Mouse (Mus musculus): ENCODE data around the gene Impdh1.
A peak's percentile ranks its signal among the peaks of the same experiment; 100 is the strongest.

Impdh1 gene

GRCm38 (mm10) chr6:29211806-29212492 is 4.2 kb downstream of the Impdh1 start:
- peak; percentile 62 for DNase-seq (ENCODE audit: low spot score)

DNA sequence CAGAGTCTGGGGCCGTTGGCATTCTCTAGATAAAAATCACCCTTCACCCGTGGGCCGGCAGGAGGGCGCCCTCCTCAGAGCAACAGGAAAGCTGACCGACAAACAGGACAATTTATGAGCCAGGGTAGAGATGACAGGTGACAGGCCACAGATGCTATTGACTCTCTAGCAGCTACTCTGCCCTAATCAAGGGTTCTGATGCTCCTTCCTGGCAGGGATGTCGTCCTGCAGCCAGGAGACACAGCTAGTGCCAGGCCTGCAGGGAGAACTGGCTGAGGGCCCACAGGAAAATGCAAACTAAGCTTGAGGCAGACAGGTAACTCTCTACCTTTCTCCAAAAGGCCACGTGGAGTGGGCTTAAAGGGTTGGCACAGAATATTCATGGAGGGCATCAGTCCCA is 5.0 kb downstream of the Impdh1 start:
- no peak for DNase-seq (ENCODE audit: low spot score)

- no peak for DNase-seq (ENCODE audit: low spot score)
These were observed 5.8 kb downstream of the Impdh1 start for GRCm38 (mm10) chr6:29210231-29210936.

DNA sequence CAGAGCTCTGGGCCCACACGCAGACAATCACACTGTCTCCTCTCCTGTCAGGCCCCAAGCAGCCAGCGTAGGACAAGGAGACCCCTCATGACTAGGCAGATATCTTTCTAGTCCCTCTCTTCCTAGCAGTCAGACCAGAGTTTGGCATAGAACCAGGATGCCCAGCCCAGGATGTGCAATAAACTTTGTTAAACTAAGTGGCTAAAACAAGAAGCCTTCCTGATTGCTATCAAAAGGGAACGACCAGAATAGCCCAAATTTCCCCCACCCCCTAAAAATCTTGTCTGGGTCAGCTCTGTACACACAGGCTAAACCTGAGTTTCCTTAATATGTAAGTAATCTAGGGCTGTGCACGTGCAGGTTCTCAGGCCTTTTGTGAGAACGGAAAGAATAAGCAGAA is 8.0 kb downstream of the Impdh1 start:
- DNase-seq (ENCODE audit: low spot score) = no peak

- DNase-seq (ENCODE audit: low spot score) = no peak
These were observed 9.1 kb downstream of the Impdh1 start for GRCm38 (mm10) chr6:29207017-29207416.

GRCm38 (mm10) chr6:29206006-29206405 is 10.2 kb downstream of the Impdh1 start:
- DNase-seq (ENCODE audit: low spot score) = no peak

DNA sequence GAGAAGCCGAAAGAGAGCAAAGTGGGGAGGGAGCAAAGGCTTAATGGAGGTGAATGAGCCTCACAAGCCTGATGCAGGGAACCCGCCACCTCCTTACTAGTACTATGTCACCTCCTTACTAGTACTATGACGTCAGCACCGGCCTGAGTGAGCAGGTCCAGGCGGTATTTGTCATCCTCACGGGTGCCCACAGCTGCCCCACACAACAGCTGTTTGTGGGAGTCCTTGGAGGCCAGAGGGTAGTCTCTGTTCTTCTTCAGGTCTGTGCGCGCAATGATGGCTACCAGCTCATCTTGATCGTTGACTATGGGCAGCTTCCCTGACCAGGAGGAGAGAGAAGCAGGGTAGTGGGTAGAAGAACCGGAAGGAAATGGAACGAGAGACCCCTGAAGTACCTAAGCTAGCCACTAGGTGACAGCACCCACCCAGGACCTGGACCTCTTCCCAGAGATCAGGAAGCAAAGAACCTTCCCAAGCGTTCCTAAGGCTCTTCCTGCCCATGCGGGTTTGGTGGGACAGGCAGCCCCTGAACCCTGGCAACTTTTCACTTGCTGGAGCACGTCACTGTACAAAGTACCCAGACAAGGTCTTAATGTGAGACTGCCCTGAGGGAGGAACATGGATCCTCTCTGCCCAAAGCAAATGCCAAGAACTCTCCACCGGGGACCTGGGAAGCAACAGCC is 11.1 kb downstream of the Impdh1 start:
- no peak for DNase-seq (ENCODE audit: low spot score)

DNA sequence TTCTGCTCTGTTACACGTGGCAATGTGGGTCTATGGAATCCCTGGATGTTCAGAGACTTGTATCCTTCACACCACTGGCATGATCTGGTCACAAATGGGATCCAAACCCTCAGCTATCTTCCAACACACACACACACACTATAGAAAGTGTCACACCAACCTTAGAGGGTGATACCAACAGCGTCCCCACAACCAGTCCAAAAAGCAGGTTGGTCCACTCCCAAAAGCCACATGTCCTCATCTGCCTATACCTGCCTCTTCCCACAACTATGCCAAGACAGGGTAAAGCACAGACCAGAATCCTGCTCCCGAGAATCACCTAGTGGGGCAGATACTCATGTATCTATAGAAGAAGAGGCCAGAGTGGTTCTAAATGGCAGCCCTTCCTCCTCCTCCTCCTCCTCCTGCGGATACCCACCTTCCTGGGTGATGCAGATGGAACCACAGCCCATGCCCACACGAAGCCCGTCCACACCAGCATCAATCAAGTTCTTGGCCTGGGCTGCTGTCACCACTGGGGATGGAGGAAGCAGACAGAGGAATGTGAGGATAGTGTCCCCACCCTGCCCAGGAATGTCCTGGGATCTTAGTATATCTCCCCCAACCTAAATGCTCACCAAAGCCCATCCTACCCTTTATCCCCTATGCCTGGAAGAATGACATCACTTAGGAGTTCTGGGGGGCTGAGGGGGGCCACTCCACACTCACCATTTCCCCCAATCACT is 12.1 kb downstream of the Impdh1 start:
- DNase-seq (ENCODE audit: low spot score) = no peak

- DNase-seq (ENCODE audit: low spot score) = no peak
These were observed 13.1 kb downstream of the Impdh1 start for GRCm38 (mm10) chr6:29203096-29203495.

- DNase-seq (ENCODE audit: low spot score) = no peak
These were observed 14.2 kb downstream of the Impdh1 start for GRCm38 (mm10) chr6:29201988-29202387.

DNA sequence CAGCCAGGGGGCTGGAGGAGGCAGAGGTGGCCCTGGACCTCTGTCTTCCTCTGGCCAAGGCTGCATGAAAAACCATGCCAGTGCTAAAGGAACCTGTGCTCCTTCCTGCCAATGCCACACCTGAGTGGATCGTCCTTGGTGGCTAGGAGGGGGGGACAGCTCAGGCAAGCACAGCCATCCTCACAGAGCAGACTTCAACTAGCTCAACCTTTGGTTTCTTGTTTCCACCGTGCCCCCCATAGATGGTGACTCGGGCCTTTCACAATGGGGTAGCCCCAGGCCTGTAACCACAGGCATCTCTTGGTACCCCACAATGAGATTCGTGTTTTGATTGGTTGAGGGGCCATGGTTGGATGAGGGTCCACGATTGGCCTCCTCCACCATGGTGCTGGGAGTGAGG is 14.8 kb downstream of the Impdh1 start:
- no peak for DNase-seq (ENCODE audit: low spot score)

DNA sequence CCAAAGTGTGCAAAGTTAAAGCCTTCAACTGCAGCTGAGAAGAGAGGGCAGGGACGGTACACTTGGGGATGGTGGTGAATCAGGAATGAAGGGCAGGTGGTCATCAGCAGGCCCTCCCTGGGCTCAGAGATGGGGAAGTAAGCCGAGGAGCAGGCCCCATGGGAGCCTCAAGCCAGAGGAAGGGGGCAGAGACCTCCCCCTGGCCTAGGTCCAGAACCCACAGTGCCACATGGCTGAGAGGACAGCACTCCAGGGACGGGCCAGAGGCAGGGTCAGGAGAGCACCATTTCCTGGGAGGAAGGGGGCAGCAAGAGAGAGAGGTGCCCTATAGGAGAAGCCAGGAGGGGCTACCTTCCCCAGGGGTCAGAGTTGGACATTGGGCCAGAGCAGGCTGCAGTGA is 15.7 kb downstream of the Impdh1 start:
- DNase-seq (ENCODE audit: low spot score) = no peak

GRCm38 (mm10) chr6:29199223-29199855 is 16.8 kb downstream of the Impdh1 start:
- no peak for DNase-seq (ENCODE audit: low spot score)

- peak; percentile 58 for DNase-seq (ENCODE audit: low spot score)
These were observed 17.6 kb downstream of the Impdh1 start for GRCm38 (mm10) chr6:29198309-29199222.

DNA sequence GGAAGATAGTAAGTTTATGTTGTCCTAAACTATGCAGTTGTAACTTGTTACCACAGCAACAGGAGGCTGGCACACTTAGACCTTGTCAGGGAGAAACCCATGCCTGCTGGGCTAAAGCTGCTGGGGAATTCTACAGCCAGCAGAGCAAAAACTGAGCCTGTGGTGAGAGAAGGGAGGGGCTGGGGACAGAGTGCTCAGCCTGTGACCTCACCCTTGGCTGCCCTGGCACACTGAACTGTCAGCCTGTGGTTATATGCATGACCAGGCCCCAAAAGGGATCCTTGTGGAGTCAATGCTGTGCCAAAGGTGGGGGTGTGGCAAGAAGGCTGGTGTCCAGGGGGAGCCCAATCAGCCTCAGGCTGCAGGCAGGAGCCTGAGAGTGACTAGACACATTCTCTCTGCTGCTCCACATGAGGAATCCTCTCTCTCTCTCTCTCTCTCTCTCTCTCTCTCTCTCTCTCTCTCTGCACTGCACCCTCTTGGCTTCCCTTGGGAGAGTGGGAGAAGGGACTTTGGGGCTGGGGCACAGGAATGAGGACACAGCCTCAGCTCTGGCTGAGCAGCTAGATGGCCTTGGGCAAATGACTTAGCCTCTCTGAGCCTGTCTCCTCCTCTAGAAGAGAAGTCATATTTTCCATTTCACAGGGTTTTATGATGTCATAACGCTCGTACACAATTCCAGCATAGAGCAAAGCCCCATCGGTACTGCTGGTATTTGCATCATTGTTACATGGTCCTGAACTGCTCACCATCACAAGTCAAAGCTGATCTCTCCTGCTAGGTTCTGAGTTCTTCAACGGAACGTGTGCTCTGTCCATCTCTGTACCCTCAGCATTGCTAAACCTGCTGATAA is 20.1 kb downstream of the Impdh1 start:
- DNase-seq (ENCODE audit: low spot score) = no peak

DNA sequence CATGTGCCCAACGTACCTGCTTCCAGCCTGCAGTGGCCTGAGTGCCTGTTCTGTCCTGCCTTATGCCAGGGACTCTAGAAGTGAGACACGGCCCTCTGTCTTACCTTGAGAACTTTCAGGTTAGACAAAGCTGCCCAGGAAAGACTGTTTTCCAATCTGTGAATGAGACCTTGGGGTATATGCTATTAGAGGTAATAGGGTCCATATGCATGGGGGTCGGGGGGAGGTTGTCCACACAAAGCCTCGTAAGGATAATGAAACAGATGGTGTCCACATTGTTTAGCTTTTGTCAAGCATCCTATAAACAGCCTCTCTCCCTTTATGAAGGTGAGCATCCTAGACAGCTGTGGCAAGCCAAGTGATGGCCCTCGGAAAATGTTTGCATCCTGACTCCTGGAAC is 21.0 kb downstream of the Impdh1 start:
- no peak for DNase-seq (ENCODE audit: low spot score)

DNA sequence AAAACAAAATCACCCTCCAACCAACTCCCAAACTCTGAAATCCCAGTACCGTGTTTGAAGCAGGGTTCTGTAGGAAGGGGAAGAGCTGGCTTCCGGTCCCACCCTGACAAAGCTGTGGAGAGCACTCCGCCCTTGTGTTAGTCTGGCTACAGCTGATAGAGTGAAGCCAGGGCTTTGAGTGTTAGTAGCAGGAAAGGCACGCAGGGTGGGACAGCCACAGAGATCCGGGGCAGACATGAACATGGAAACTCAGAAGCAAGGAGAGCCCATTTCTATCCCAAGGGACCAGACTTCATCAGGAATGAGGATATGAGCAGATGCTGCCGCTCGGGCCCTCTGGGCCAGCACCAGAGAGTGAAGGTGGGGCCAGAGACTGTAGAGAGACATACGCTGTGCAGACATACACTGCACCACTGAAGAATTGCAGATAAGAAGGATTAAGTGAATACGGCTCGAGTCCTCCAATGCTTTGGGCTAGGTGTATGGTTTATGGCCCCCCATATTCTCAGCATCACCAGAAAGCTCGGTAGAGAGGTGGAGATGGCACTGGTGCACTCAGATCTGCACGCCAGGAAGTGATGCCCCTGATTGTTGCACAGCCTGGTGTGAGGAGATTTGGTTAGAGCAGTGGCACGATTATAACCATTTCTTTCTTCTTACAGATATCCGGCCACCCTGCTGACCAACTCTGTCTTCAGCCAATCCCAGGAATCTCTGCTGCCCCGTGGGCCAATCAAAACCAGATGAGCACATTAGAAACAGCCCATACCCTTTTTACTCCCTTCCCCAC is 22.0 kb downstream of the Impdh1 start:
- no peak for DNase-seq (ENCODE audit: low spot score)

DNA sequence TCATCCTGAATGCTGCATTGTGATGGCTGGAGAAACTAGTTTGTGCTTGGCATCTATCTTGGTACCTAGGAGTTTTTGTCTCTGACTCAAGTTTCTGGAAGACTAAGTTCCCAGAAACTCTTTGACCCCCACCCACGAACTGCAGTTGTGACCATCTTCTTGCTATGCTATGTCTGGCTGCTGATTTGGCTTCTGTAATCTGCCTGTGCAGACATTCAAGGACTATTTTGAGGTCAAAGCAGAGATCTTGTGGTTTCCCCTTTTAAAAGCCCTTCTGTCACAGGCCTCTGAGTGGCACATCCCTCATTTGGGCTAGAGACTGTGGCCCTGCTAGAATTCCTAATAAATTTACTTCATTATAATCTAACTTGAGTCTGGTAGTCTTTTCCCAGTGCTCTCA is 28.2 kb downstream of the Impdh1 start:
- no peak for DNase-seq (ENCODE audit: low spot score)

DNA sequence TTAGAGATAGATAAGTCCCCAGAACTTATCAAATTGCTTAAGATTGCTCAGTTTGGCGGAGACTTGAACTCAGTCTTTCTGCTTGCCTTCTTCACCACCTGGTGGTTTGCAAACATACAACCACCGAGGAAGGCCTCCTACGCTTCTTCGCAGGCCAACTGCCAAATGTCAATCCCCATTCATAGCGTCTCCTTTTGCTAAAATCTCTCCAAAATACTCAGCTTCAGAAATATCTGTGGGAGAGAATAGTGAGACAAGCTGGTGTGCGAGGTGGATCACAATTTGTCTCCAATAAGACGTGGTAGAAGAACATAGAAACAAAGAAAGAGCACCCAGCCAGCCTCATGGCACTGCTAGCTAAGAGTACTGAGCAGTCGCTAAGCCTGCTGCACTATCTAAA is 36.3 kb downstream of the Impdh1 start:
- no peak for DNase-seq (ENCODE audit: low spot score)
